Mouse (Mus musculus) heart, postnatal 0 days (tissue): Measurements from ENCODE around the gene Cst3. TPM values are rescaled to one million over a fixed set of nuclear protein-coding genes. Genes with fewer than 3 reads are reported as not detected.

Experiments
- ATAC-seq: fragments of 200-750 bp; cut with Nextera tagmentation; 2 replicates; pipeline ENCODE4 v1.8.0; 2017; ENCODE audit warnings: low read depth, moderate number of reproducible peaks, moderate library complexity; ENCODE audit not compliant: insufficient read depth
- DNase-seq: peaks from one replicate; pipeline ENCODE4 v3.0.0-alpha.2; 2016; ENCODE audit warnings: low spot score
- H3K27ac ChIP-seq: fragments of 300-500 bp; sonication (generic); 2 replicates; pipeline ENCODE4 v1.5.1; 2014; ENCODE audit warnings: low read depth, mild to moderate bottlenecking
- H3K27me3 ChIP-seq: fragments of 300-500 bp; sonication (generic); 2 replicates; pipeline ENCODE4 v1.6.1; 2014; ENCODE audit warnings: low read length, mixed read lengths; ENCODE audit not compliant: control insufficient read depth, insufficient read depth
- H3K36me3 ChIP-seq: fragments of 300-500 bp; sonication (generic); replicated peaks from 2 replicates; pipeline ENCODE4 v1.6.1; 2014; ENCODE audit warnings: low read length, mixed read lengths; ENCODE audit not compliant: control insufficient read depth, insufficient read depth
- H3K4me1 ChIP-seq: fragments of 300-500 bp; sonication (generic); 2 replicates; pipeline ENCODE4 v1.6.1; 2014; ENCODE audit warnings: antibody characterized with exemption; ENCODE audit not compliant: control insufficient read depth, insufficient read depth
- H3K4me2 ChIP-seq: fragments of 300-500 bp; sonication (generic); 2 replicates; pipeline ENCODE4 v1.6.1; 2014; ENCODE audit warnings: low read depth, mild to moderate bottlenecking, low read length, moderate library complexity
- H3K4me3 ChIP-seq: fragments of 300-500 bp; sonication (generic); 2 replicates; pipeline ENCODE4 v1.5.1; 2014; ENCODE audit warnings: low read depth, low read length
- H3K9ac ChIP-seq: fragments of 300-500 bp; sonication (generic); replicated peaks from 2 replicates; pipeline ENCODE4 v1.6.1; 2014; ENCODE audit warnings: low read depth, low read length, mixed read lengths
- H3K9me3 ChIP-seq: fragments of 300-500 bp; sonication (generic); replicated peaks from 2 replicates; pipeline ENCODE4 v1.6.1; 2016; ENCODE audit warnings: low read length; ENCODE audit not compliant: control insufficient read depth
- CTCF ChIP-seq: IDR thresholded peaks from 2 replicates; pipeline ENCODE4 v1.5.1; 2016; ENCODE audit warnings: antibody characterized with exemption, control low read depth, low read depth
- EP300 ChIP-seq: IDR thresholded peaks from 2 replicates; pipeline ENCODE4 v1.6.1; 2016; ENCODE audit warnings: antibody characterized with exemption, low read depth
- WGBS: fragments of 180-500 bp; shearing (Covaris S2); extraction: QIAGEN DNeasy Blood & Tissue Kit; methylation state at CpG from one replicate; pipeline ENCODE4 v1.1.7; 2014; 5-methylcytosine and 5-hydroxymethylcytosine counted together
- polyA plus RNA-seq: library from polyadenylated mRNA; unstranded; fragments of >200 nt; fragmentation: Nextera tagmentation; extraction: Ambion mirVana; gene quantifications from 2 replicates; pipeline ENCODE4 v1.2.1, GENCODE M21; 2015
- total RNA-seq: library from RNA; depleted of rRNA; stranded (reverse); fragments of >200 nt; gene quantifications from 2 replicates; pipeline ENCODE4 v1.2.3, GENCODE M21; 2014; ENCODE audit warnings: low replicate concordance

Gene Cst3
- total and polyA plus RNA-seq, 2 experiments from 2014 or later: 499 to 883 TPM

DNA sequence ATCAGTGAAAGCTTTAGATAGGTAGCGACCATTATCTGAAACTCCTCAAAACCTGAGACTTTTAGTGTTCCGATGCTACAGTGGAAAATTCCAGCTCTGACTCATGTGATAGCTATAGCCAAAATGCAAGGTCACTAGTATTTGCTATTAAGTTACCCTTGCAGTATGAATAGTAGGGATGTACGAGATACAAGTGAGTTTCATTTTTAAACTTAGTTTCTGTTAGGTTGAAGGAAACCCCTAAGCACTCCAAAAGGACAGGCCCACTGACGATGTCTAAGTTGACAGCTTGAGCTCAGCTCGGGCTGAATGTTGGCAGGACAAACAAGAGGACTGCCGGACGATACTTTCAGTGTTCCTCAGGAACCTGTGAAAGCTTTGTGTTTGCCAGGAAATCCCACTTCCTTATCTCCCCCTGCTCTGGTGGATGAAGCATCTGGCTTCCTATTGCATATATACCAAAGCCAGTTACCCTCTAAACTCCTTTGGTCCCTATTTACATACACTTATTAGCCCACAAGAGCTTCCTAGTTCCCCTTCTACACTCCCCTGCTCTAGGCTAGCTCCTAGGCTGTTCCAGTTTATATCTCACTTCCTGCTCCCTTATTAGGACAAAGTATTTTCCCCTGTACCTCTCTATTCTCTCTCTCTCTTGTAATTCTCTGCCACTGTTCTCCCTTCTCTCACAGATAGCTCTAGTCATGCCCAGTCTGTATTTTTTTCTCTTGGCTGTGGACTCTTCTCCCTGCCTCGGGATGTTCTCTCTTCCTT lies 18.7 kb downstream of the Cst3 start:
- no peaks in the 10 kb centered on the region for H3K9me3 ChIP-seq
- H3K9ac ChIP-seq: no peak overlapping the region
- 18% methylated on average over 8 of the region's 8 CpGs for WGBS
- DNase-seq: peak; percentile 21
- no peaks in the 10 kb centered on the region for H3K27me3 ChIP-seq
- H3K4me3 ChIP-seq: peak overlapping the region; percentile 8
- peak overlapping the region; percentile 38 for H3K4me2 ChIP-seq
- peak overlapping the region; percentile 76 for H3K27ac ChIP-seq
- no peak for TF ChIP-seq EP300
- peaks cover 17% of the 10 kb centered on the region for H3K4me1 ChIP-seq
- ATAC-seq: peak; percentile 57
- H3K36me3 ChIP-seq: no peaks in the 10 kb centered on the region

DNA sequence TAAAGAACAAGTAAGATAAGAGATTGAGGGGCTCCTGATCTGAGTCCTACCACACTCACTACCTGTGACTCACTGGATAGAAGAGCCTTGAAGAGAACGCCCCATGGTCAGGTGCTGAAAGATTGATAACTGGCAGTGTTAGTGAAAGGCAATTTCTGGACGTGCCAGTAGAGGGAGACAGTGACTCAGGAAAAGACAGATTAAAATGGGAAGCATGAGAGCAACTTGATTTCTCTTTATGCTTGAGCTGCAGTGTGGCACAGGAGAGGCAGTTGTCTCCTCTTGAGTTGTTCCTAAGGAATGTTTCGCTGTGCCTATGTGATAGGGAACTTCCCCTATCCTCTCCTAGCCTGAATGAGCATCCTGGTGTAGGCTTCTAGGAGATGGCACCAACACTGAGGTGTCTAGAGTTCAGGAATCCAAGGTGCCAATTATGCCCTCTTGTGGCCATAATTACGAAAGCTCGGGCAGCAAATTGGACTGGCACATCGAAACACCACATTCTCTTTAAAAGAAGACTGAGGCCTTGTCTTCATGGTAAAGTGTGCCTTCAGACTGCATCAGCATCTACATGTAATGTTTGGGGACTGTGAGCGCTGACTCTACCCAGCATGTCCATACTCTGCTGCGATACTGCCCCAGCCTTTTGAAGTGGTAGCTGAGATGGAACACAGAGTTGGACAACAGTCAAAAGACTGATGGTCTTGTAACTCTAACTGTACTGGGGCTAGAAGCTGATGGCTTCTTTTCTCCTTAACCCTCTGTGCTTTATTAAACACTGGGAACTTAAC lies 24.2 kb downstream of the Cst3 start:
- no peaks in the 10 kb centered on the region for H3K27me3 ChIP-seq
- H3K9ac ChIP-seq: no peak overlapping the region
- peaks cover under 1% of the 10 kb centered on the region; the same call in 1 of the 2 replicates for H3K4me1 ChIP-seq
- 37% methylated on average over 8 of the region's 8 CpGs for WGBS
- ATAC-seq (peak; percentile 67), DNase-seq (peak; percentile 79)
- H3K9me3 ChIP-seq: no peaks in the 10 kb centered on the region
- no peak overlapping the region for H3K27ac ChIP-seq
- H3K4me3 ChIP-seq: no peak overlapping the region
- no peaks in the 10 kb centered on the region for H3K36me3 ChIP-seq
- H3K4me2 ChIP-seq: no peak overlapping the region
- TF ChIP-seq EP300 (no peak), CTCF (peak; percentile 92)

DNA sequence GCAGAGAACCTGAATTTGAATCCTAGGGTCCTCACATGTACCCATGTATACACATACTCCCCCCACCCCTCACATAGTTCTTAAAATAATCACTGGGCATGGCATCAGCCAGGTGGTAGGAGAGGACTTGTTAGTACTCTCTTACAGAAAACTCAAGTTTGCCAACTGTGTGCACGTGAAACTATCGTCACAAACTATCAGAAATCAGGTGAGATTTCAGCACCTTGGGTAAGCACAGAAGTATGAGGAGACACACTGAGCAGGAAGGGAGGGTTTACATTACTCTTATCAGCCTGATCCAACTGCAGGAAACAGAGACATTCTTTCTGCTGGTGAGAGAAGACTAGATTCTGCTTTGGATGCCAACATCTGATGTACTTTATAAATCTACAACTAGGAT lies 36.3 kb downstream of the Cst3 start:
- no peak overlapping the region for H3K4me2 ChIP-seq
- 38% methylated on average over 2 of the region's 2 CpGs for WGBS
- no peak for ATAC-seq

DNA sequence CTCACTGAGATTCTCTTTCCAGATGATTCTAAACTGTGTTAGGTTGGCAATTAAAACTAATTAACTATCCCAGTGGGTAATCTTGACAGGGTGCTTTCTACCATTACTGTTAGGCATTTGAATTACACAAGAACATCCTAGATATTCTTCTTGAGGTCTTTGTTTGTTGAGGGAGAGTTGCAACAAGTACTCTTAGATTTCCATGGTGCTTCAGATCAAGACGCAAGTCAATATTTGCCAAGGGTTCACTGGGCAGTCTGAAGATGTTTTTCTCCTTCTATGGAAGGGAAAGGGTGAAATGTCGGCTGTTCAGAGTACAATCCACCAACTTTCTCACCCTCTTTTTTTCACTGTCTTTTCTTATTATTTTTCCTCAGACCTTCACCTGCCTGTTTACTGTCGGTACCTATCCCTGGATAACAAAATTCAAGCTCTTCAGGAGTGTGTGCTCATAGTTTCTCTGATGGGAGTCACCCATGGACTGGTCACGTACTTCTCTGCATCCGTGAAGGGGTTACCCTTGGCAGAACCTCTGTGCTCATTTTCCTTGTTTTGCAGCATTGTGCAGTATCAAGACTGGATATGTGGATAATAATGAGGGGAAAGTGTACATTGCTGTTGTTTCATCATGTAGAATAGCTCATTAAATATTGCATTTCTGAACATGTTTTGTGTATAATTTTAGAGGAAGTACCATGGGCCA lies 37.3 kb downstream of the Cst3 start:
- DNase-seq: no peak
- no peak overlapping the region for H3K4me3 ChIP-seq
- no peak overlapping the region for H3K27ac ChIP-seq
- no peak for ATAC-seq
- TF ChIP-seq CTCF (no peak), EP300 (no peak)
- no peaks in the 10 kb centered on the region for H3K4me1 ChIP-seq
- H3K36me3 ChIP-seq: no peaks in the 10 kb centered on the region
- 78% methylated on average over 5 of the region's 5 CpGs for WGBS
- H3K4me2 ChIP-seq: no peak overlapping the region
- H3K27me3 ChIP-seq: no peaks in the 10 kb centered on the region
- no peak overlapping the region for H3K9ac ChIP-seq
- H3K9me3 ChIP-seq: no peaks in the 10 kb centered on the region

More for the DNA sequence above, 36.3 kb downstream of the Cst3 start:
- no peaks in the 10 kb centered on the region for H3K9me3 ChIP-seq
- no peak overlapping the region for H3K4me3 ChIP-seq
- no peak for DNase-seq
- no peaks in the 10 kb centered on the region for H3K27me3 ChIP-seq
- H3K27ac ChIP-seq: no peak overlapping the region
- TF ChIP-seq CTCF (no peak), EP300 (no peak)
- no peak overlapping the region for H3K9ac ChIP-seq
- no peaks in the 10 kb centered on the region for H3K36me3 ChIP-seq
- H3K4me1 ChIP-seq: no peaks in the 10 kb centered on the region

DNA sequence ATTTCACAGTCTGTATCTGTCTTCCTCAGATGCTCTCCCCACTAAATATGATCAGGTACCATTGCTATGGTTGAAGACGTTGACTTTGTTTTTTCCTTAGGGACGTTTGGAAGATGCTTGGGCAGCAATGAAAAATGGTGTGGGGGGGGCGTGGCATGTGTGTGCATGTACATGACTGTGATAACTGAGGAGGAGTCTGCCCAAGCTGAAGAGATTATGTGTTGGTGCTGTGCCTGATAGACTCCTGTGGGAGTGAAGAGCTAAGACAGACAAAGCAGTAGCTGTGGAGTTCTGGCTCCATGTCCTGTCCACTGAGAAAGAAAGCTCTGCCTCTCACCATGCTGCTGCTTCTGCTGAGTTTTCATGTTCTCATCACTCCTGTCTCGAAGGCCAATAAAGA lies 40.6 kb downstream of the Cst3 start, which contains the start of gene Cst9:
Gene Cst9, plus strand, starts transcription at position 236 of the 400 bp plus-strand sequence.
- Histone ChIP-seq H3K36me3 (no peaks in the 10 kb centered on the region), H3K27ac (no peak within 1 kb of the TSS), H3K9me3 (no peaks in the 10 kb centered on the region), H3K4me2 (no peak within 1 kb of the TSS), H3K9ac (no peak within 1 kb of the TSS), H3K27me3 (no peaks in the 10 kb centered on the region), H3K4me3 (no peak within 1 kb of the TSS), H3K4me1 (no peaks in the 10 kb centered on the region)
- ATAC-seq (no peak), DNase-seq (no peak)
- 54% methylated on average over 4 of the region's 4 CpGs for WGBS
- TF ChIP-seq EP300: no peak
- TF ChIP-seq CTCF: no peak
